Mouse (Mus musculus) heart, embryonic 13.5 days (tissue): ENCODE results near the gene Zscan25. TPM values are rescaled to one million over a fixed set of nuclear protein-coding genes. Genes with fewer than 3 reads are reported as not detected.
A peak's percentile ranks its signal among the peaks of the same experiment; 100 is the strongest.
"Not testable (repeated sequence)": the region's sequence is repeated elsewhere in the genome, so short reads cannot be mapped to it uniquely, and the experiment has no call there.

Experiments used
- ATAC-seq: fragments of 200-750 bp; cut with Nextera tagmentation; 2 replicates; pipeline ENCODE4 v1.8.0; 2017; ENCODE audit warnings: moderate TSS enrichment; ENCODE audit not compliant: insufficient number of reproducible peaks, low FRiP score, low TSS enrichment; ENCODE audit errors: extremely low read depth
- H3K27ac ChIP-seq: fragments of 300-500 bp; sonication (generic); replicated peaks from 2 replicates; pipeline ENCODE4 v1.5.1; 2015; ENCODE audit warnings: moderate library complexity, mild to moderate bottlenecking, inconsistent platforms
- H3K27me3 ChIP-seq: fragments of 300-500 bp; sonication (generic); replicated peaks from 2 replicates; pipeline ENCODE4 v1.6.1; 2015; ENCODE audit warnings: mild to moderate bottlenecking, inconsistent platforms
- H3K36me3 ChIP-seq: fragments of 300-500 bp; sonication (generic); 2 replicates; pipeline ENCODE4 v1.6.1; 2015; ENCODE audit warnings: mild to moderate bottlenecking, inconsistent platforms
- H3K4me1 ChIP-seq: fragments of 300-500 bp; sonication (generic); 2 replicates; pipeline ENCODE4 v1.6.1; 2015; ENCODE audit warnings: inconsistent platforms
- H3K4me2 ChIP-seq: fragments of 300-500 bp; sonication (generic); 2 replicates; pipeline ENCODE4 v1.6.1; 2015; ENCODE audit warnings: inconsistent platforms, mild to moderate bottlenecking, moderate library complexity
- H3K4me3 ChIP-seq: fragments of 300-500 bp; sonication (generic); 2 replicates; pipeline ENCODE4 v1.5.1; 2015; ENCODE audit warnings: moderate library complexity, mild to moderate bottlenecking, inconsistent platforms
- H3K9ac ChIP-seq: fragments of 300-500 bp; sonication (generic); 2 replicates; pipeline ENCODE4 v1.6.1; 2015; ENCODE audit warnings: inconsistent platforms, mild to moderate bottlenecking, moderate library complexity
- H3K9me3 ChIP-seq: fragments of 300-500 bp; sonication (generic); 2 replicates; pipeline ENCODE4 v1.6.1; 2016; ENCODE audit warnings: inconsistent platforms
- WGBS: fragments of 180-500 bp; shearing (Covaris S2); methylation state at CpG from one replicate; pipeline ENCODE4 v1.1.7; 2015; ENCODE audit warnings: mixed read lengths; 5-methylcytosine and 5-hydroxymethylcytosine counted together
- polyA plus RNA-seq: library from polyadenylated mRNA; unstranded; fragments of >200 nt; fragmentation: Nextera tagmentation; extraction: Ambion mirVana; gene quantifications from 2 replicates; pipeline ENCODE4 v1.2.1, GENCODE M21; 2015

Gene Zscan25
- 0.32 and 0.48 TPM in 2 replicates for polyA plus RNA-seq

DNA sequence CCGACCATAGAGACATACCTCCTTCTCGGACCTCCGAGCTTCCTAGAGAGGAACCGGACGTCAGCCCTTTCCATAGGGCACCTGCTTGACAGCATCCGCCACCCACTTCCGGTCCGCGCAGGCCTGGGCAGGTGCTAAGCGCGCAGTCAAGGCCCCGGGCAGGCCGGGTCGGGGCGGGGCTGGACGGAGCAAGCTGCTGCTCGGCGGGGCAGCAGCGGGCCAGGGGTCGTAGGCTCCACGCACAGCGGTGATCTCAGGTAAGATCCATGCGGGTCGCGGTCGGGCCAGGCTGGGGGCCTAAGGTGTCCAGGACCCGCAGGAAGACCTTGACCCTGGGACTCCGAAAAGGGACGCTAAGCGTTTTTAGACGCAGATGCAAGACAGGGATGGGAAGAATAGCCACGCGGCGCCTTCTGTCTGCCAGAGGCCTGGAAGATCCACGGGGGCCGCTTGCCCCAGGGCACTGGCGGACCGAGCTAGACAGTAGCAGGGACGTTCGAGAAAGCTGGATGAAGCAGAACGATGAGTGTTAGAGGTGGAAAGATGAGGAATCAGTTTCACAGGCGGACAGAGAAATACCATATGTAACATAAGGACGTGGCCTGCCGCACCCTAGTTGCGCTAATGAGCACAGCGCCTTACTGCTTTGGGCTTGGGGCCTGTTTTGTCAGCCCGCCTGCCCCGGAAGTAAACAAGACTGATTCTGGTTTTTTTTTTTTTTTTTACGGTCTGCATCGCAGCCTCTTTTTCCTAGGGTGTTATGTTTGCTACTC, at the start of gene Zscan25:
Gene Zscan25 (plus strand): TSS at position 130 of the 773 bp plus-strand sequence.
- peak within 1 kb of the TSS; percentile 98 for H3K9ac ChIP-seq
- under 1% methylated on average over 50 of the region's 50 CpGs for WGBS
- H3K9me3 ChIP-seq = no peaks in the 10 kb centered on the region
- peaks cover 13% of the 10 kb centered on the region for H3K4me1 ChIP-seq
- peak within 1 kb of the TSS; percentile 94 for H3K27ac ChIP-seq
- peak within 1 kb of the TSS; percentile 97 for H3K4me3 ChIP-seq
- peak within 1 kb of the TSS; percentile 92 for H3K4me2 ChIP-seq
- peaks cover 35% of the 10 kb centered on the region for H3K36me3 ChIP-seq
- ATAC-seq = peak; percentile 98
- H3K27me3 ChIP-seq = no peaks in the 10 kb centered on the region

DNA sequence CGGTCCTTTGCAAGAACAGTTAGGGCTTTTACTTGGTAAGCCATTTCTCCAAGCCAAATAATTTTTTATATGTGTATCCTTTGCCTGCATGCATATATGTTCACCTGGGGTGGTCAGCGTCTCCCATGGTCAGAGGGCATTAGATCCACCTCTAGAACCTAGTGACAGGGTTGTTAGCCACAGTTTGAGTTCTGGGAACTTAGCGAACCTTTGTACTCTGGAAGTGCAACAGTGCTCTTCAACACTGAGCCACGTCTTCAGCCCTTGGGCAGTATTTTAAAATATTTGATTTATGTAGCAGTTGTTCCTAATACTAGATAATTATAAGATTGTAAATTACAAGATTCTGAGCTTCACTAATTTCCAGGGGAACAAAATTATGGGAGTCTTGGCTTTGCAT, 49.7 kb upstream of the Zscan25 start:
- WGBS = 90% methylated on average over 4 of the region's 4 CpGs
- H3K36me3 ChIP-seq = peaks cover 24% of the 10 kb centered on the region
- no peaks in the 10 kb centered on the region for H3K27me3 ChIP-seq
- peak overlapping the region; percentile 99 for H3K4me3 ChIP-seq
- no peaks in the 10 kb centered on the region for H3K9me3 ChIP-seq
- peak overlapping the region; percentile 85 for H3K4me2 ChIP-seq
- peak overlapping the region; percentile 96 for H3K27ac ChIP-seq
- peak overlapping the region; percentile 100; the same call in 1 of the 2 replicates for H3K9ac ChIP-seq
- ATAC-seq = no peak
- H3K4me1 ChIP-seq = peaks cover 21% of the 10 kb centered on the region

DNA sequence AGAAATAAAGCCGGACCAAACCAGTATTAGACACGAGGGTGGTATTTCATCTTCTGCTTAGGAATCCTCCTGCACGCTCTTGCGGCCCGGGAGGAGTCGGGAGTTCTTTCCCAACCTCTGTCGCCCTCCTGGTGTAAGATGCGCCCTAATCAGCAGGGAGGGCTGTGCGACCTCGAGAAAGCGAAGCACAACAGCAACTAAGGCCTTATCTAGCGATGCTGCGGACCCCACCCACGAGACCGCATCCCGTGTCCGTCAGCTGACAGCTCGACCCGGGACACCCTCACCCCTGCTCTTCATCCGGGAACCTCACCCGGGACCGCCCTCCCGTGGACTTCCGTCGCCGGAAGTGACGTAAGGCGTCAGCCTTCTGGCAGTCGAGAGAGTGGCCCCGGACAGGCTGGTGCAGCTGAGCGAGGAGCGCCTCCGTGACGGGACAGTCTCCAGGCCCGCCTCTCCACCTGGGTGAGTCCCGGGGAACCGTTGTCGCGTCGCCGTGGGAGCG, 48.9 kb upstream of the Zscan25 start, which contains the start of gene Zfp655:
Gene Zfp655 (plus strand): TSS at position 349 of the 505 bp plus-strand sequence.
- ATAC-seq = peak; percentile 95

DNA sequence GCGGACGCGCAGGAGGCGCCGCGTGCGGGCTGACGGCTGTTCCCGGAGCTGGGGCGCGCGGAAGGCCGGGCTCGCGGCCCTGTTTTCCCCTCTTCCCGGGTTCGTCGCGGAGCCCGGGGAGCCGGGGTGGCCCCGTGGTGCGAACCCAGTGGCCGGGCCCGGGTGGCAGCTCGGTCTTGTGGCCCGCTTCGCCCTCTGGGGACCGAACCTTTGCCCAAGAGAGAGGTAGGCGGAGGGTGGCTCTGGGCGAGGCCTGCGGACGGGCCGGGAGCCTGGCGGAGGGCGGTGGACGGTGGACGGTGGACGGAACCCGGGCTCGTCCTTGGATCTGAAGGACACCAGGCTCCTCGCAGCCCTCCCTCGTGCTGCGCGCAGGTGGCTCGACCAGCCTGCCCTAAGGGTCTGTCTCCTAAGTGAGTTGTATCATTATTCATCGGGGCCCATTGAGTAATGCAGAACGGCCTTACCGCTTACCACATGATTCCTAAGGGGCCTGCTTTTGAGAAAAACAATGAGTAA, 48.3 kb upstream of the Zscan25 start:
- Histone ChIP-seq H3K9me3 (no peaks in the 10 kb centered on the region), H3K4me2 (peak overlapping the region; percentile 85), H3K9ac (peak overlapping the region; percentile 100), H3K27ac (peak overlapping the region; percentile 96), H3K4me3 (peak overlapping the region; percentile 99), H3K4me1 (peaks cover 21% of the 10 kb centered on the region), H3K27me3 (no peaks in the 10 kb centered on the region), H3K36me3 (peaks cover 35% of the 10 kb centered on the region)
- under 1% methylated on average over 48 of the region's 49 CpGs for WGBS
- ATAC-seq = peak; percentile 51

More for the DNA sequence above, 48.9 kb upstream of the Zscan25 start, which contains the start of gene Zfp655:
- no peaks in the 10 kb centered on the region for H3K27me3 ChIP-seq
- peaks cover 31% of the 10 kb centered on the region for H3K36me3 ChIP-seq
- peak within 1 kb of the TSS; percentile 96 for H3K27ac ChIP-seq
- H3K9ac ChIP-seq = peak within 1 kb of the TSS; percentile 100
- H3K4me2 ChIP-seq = peak within 1 kb of the TSS; percentile 85
- H3K9me3 ChIP-seq = no peaks in the 10 kb centered on the region
- H3K4me3 ChIP-seq = peak within 1 kb of the TSS; percentile 99
- under 1% methylated on average over 42 of the region's 42 CpGs for WGBS
- H3K4me1 ChIP-seq = peaks cover 21% of the 10 kb centered on the region

- ATAC-seq = no peak
- Histone ChIP-seq H3K27me3 (no peaks in the 10 kb centered on the region), H3K4me2 (no peak overlapping the region), H3K9ac (no peak overlapping the region), H3K4me1 (peaks cover 27% of the 10 kb centered on the region), H3K36me3 (peaks cover 60% of the 10 kb centered on the region), H3K4me3 (no peak overlapping the region), H3K27ac (no peak overlapping the region), H3K9me3 (no peaks in the 10 kb centered on the region)
Measured at GRCm38 (mm10) chr5:145234636-145235035, 45.7 kb upstream of the Zscan25 start.

DNA sequence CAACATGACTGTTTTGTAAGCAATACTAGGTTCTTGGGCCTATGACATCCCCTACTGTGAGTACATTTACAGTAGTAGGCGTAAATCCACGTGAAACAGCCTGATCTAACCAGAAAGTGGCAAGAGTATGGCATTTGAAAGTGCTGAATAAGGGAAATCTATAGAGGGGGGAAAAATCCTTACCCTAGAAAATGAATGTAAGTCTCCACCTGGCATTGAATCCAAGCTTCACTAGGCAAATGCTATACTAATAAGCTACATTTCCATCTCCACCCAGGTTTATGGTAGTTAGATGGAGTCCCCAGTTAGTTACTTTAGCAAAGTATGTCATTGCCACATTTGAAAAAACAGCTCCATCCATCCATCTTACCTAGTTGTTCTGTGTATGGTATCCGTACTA, 30.8 kb upstream of the Zscan25 start:
- H3K9ac ChIP-seq = no peak overlapping the region
- peaks cover 5% of the 10 kb centered on the region for H3K9me3 ChIP-seq
- ATAC-seq = no peak
- H3K4me2 ChIP-seq = no peak overlapping the region
- H3K27me3 ChIP-seq = no peaks in the 10 kb centered on the region
- H3K27ac ChIP-seq = no peak overlapping the region
- WGBS = 90% methylated on average over 3 of the region's 3 CpGs
- no peak overlapping the region for H3K4me3 ChIP-seq
- peaks cover 89% of the 10 kb centered on the region for H3K36me3 ChIP-seq
- H3K4me1 ChIP-seq = no peaks in the 10 kb centered on the region

DNA sequence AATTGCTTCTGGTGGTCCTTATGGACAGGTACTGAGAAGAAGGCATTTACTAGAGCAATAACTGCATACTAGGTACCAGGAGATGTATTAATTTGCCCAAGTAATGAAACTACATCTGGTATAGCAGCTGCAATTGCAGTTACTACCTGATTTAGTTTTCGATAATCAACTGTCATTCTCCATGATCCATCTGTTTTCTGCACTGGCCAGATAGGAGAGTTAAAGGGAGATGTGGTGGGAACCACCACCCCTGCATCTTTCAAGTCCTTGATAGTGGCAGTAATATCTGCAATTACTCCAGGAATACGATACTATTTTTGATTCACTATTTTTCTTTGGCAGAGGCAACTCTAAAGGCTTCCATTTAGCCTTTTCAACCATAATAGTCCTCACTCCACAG, 6.7 kb upstream of the Zscan25 start:
- WGBS = 71% methylated on average over 2 of the region's 2 CpGs
- H3K9ac ChIP-seq, ATAC-seq, H3K4me2 ChIP-seq, H3K4me1 ChIP-seq, H3K4me3 ChIP-seq, H3K27me3 ChIP-seq, H3K36me3 ChIP-seq, H3K27ac ChIP-seq, H3K9me3 ChIP-seq: not testable (repeated sequence)

- Histone ChIP-seq H3K9me3 (no peaks in the 10 kb centered on the region), H3K27ac (no peak overlapping the region), H3K4me2 (peak overlapping the region; percentile 92), H3K4me3 (peak overlapping the region; percentile 97), H3K27me3 (no peaks in the 10 kb centered on the region), H3K9ac (no peak overlapping the region), H3K4me1 (peaks cover 13% of the 10 kb centered on the region), H3K36me3 (peaks cover 28% of the 10 kb centered on the region)
- 95% methylated on average over 2 of the region's 2 CpGs for whole genome bisulfite sequencing
- no peak for ATAC-seq
Measured at GRCm38 (mm10) chr5:145279948-145280347, 352 bp upstream of the Zscan25 start.

- Histone ChIP-seq H3K9me3 (no peaks in the 10 kb centered on the region), H3K4me2 (no peak overlapping the region), H3K4me3 (no peak overlapping the region), H3K27me3 (no peaks in the 10 kb centered on the region), H3K36me3 (peaks cover 98% of the 10 kb centered on the region), H3K4me1 (no peaks in the 10 kb centered on the region), H3K9ac (no peak overlapping the region), H3K27ac (no peak overlapping the region)
- ATAC-seq = no peak
- 95% methylated on average over 5 of the region's 5 CpGs for WGBS
Measured at GRCm38 (mm10) chr5:145288382-145288781, 8.1 kb downstream of the Zscan25 start.

DNA sequence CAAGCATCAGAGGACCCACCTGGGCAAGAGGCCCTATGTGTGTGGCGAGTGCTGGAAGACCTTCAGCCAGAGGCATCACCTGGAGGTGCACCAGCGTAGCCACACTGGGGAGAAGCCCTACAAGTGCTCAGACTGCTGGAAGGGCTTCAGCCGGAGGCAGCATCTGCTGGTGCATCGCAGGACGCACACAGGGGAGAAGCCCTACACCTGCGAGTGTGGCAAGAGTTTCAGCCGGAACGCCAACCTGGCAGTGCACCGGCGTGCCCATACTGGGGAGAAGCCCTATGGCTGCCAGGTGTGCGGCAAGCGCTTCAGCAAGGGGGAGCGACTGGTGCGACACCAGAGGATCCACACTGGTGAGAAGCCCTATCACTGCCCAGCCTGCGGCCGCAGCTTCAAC, 10.4 kb downstream of the Zscan25 start:
- H3K4me3 ChIP-seq = no peak overlapping the region
- 95% methylated on average over 16 of the region's 16 CpGs for WGBS

GRCm38 (mm10) chr5:145292398-145292797, 12.1 kb downstream of the Zscan25 start:
- Histone ChIP-seq H3K36me3 (peaks cover 78% of the 10 kb centered on the region), H3K4me1 (no peaks in the 10 kb centered on the region), H3K9me3 (no peaks in the 10 kb centered on the region), H3K27me3 (no peaks in the 10 kb centered on the region), H3K9ac (no peak overlapping the region), H3K27ac (no peak overlapping the region), H3K4me3 (no peak overlapping the region), H3K4me2 (no peak overlapping the region)
- no peak for ATAC-seq
- 94% methylated on average over 6 of the region's 6 CpGs for WGBS

More for the DNA sequence above, 10.4 kb downstream of the Zscan25 start:
- no peak for ATAC-seq
- Histone ChIP-seq H3K9me3 (no peaks in the 10 kb centered on the region), H3K27ac (no peak overlapping the region), H3K36me3 (peaks cover 94% of the 10 kb centered on the region), H3K9ac (no peak overlapping the region), H3K27me3 (no peaks in the 10 kb centered on the region), H3K4me1 (no peaks in the 10 kb centered on the region), H3K4me2 (no peak overlapping the region)
